Mouse (Mus musculus) bone marrow macrophage, adult 2 months (primary cell): ENCODE measurements around the gene Muc13.

Source experiments
- CTCF ChIP-seq: IDR thresholded peaks from 2 replicates; pipeline ENCODE4 v1.5.1; 2012; ENCODE audit warnings: low read depth, mild to moderate bottlenecking, low read length, moderate library complexity
- POLR2A ChIP-seq: IDR thresholded peaks from 2 replicates; pipeline ENCODE4 v1.6.1; 2012; ENCODE audit warnings: mild to moderate bottlenecking, low read depth, low read length, borderline replicate concordance

DNA sequence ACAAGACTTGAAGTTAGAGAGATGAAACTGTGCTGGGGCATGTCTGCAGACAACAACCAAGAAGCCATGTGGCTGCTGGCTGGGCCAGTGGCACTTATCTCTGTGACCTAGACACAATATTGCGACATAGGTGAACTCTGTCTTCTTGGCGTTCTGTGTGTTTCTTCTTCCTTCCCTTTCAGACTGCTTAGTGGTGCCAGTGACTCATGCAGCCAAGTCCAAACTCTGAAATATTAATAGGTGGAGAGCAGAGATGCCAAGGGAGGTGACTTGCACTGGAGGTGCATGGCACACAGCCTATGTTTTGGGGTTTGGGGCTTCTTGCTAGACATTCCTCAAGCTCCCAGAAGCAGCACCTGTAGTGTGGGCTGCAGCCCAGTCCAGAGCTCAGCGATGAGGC is 42.8 kb downstream of the Muc13 start:
- TF ChIP-seq POLR2A (no peak), CTCF (no peak)
